Mouse (Mus musculus) embryo, embryonic 11.5 days (tissue): Measurements from ENCODE around the gene Cryge.
A peak's percentile ranks its signal among the peaks of the same experiment; 100 is the strongest.
"Not testable (repeated sequence)": the region's sequence is repeated elsewhere in the genome, so short reads cannot be mapped to it uniquely, and the experiment has no call there.

Source experiments
- DNase-seq: peaks from one replicate; pipeline ENCODE4 v3.0.0-alpha.2; 2012; ENCODE audit warnings: low read depth, low spot score

The Cryge gene

GRCm38 (mm10) chr1:65050952-65051351 lies at the start of gene Cryge:
Gene Cryge (minus strand): TSS chr1:65051149.
- not testable (repeated sequence) for DNase-seq

DNA sequence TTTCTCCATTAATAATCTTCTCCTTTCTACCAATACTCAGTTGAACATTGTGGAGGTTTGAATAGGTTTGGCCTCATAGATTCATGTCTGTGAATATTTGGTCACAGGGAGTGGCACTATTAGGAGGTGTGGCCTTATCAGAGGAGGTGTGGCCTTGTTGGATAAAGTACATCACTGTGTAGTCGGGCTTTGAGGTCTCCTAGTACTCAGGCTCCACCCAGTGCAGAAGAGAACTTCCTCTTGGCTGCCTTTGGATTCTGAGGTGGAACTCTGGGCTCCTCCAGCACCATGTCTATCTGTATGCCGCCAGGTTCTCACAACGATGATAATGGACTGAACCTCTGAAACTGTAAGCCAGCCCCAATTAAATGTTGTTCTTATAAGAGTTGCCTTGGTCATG lies 46.0 kb upstream of the Cryge start:
- DNase-seq, result no peak

DNA sequence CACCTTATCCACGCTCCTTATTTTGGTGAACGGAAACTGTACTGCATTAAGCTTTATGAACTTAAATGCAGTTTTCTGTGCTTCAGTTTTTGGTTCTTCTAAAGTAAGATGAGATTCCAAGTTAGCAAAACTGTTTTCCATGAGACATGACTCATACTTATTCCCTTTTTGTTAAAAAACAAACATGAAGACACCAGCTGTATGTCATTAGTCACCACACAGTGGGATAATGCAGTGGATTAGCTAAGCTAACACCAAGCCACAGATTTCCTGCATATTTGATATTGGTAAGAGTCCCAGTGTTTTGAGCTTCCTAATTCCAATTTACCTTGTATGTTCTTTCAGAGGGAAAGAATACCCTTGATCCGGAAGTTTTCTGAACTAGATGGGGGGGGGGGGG lies 40.6 kb upstream of the Cryge start:
- DNase-seq, result no peak

GRCm38 (mm10) chr1:65090370-65090769 lies 39.4 kb upstream of the Cryge start:
- DNase-seq, result no peak

DNA sequence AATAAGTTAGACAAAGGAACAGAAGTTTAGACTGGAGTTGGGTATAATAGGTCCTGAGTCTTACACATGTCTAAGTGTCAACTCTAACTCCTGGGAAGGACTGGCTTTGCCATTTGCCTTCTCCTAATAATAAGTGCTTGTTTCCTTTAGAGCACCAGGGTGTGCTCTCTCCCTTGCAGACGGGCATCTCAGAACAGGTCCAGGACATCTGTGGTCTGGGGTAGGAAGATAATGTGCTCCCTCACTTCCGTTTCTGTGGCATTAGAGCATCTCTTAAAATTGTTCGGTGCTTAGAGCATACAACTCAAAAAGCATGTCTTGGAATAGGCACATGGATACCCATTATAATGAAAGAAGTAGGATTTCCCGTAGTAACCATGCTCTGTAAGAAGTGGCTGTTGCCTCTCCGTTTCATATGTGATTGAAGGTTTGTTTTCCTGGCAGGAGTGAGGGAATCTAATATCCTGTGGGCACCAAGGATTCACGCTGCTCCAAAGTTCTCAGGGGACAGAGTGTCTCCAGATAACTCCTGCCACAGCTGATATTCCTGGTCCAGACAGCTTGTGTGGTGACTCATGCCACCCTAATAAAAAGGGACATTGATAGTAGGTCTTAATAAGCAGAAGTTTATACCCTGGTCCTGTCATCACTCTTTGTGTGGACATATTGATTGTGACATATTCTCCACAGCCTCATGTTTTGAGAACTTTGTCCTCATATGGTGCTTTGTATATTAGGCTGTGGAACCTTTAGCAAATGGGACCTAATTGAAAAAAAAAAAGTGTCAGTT lies 37.8 kb upstream of the Cryge start:
- no peak for DNase-seq

GRCm38 (mm10) chr1:65082188-65082587 lies 31.2 kb upstream of the Cryge start, which contains the start of gene Crygb:
Gene Crygb (minus strand): TSS chr1:65082288.
- DNase-seq, result no peak

- DNase-seq, result no peak
These were observed 24.7 kb upstream of the Cryge start for GRCm38 (mm10) chr1:65075607-65076006.

GRCm38 (mm10) chr1:65073589-65073988 lies 22.6 kb upstream of the Cryge start, which contains the start of gene Crygc:
Gene Crygc (minus strand): TSS chr1:65073689.
- DNase-seq, result no peak

- no peak for DNase-seq
These were observed 16.9 kb upstream of the Cryge start for GRCm38 (mm10) chr1:65067842-65068241.

GRCm38 (mm10) chr1:65064201-65064600 lies 13.3 kb upstream of the Cryge start:
- no peak for DNase-seq

GRCm38 (mm10) chr1:65063352-65063751 lies 12.4 kb upstream of the Cryge start, which contains the start of gene Crygd:
Gene Crygd (minus strand): TSS chr1:65063452.
- DNase-seq, result no peak

- DNase-seq, result no peak
These were observed 1.2 kb upstream of the Cryge start for GRCm38 (mm10) chr1:65052140-65052539.

DNA sequence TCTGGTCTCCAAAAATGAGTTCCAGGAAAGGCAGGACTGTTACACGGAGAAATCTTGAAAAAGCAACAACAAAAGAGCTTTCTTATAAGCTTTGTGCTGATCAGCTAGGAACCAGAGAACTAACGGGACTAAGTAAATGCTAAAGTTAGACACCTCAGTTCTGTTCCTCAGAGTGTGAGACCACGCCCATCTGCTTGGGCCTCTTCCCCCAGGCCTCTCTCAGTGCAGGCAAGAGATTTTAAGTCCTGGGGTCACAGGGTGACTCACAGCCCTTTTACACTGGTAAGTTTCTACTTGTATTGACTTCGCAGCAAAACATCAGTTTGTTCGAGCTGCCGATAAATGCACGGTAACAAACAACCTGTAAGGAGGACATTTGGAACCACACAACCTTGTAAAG lies 747 bp upstream of the Cryge start:
- no peak for DNase-seq

DNA sequence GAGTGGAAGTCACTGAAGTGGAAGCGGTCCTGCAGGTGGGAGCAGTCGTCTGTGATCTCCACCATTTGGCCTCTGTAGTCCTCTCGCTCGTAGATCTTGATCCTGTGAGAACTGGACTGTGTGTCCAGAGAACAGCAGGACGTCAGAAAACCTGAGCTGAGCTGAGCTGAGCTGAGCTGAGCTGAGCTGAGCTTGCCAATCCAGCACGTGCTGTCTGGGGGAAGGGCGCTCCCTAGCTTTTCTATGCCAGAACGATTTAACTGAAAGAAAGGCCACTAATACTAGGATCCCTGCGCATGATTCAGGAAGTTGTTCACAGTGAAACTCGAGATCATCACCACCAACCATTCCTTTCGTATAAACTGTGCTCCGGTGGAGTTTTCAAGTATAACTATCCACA lies 2.2 kb downstream of the Cryge start:
- DNase-seq, result peak; percentile 7

GRCm38 (mm10) chr1:65046401-65047109 lies 4.4 kb downstream of the Cryge start:
- peak; percentile 11 for DNase-seq

- DNase-seq, result no peak
These were observed 7.5 kb downstream of the Cryge start for GRCm38 (mm10) chr1:65043433-65043832.

DNA sequence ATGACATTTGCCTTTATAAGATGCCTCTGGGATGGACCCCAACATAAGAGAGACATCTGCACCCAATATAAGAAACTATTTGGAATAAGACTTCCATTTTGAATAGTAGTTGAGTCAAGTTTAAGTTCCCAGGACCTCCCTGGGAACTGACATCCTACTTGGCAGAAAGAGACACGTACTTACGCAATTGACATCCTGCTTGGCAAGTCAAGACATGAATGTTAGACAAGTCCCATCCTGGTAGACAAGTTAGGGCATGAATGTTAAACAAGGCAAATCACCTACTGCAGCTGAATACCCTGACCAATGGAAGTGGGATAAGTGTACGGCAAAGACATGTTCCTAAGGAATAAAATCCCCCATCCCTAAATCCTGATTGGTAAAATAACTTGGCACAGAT lies 9.1 kb downstream of the Cryge start:
- DNase-seq, result no peak

DNA sequence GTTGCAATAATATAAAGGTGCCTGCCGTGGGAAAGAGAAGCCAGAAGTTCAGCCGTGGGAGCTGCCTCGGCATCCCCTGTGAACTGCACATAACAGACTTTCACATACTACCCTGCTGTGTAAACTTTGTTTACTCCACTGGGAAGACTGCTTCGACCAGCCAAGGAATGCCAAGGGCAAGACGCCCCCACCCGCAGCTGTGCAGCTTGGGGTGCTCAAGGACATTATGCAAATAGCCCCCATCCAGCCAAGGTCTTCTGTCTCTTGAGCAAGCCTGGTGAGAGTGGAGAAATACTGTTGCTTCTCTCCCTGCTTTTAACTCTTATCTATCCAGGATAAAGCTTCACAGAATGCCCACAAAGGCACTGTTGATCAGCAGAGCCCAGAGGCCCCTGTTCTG lies 10.1 kb downstream of the Cryge start:
- DNase-seq, result no peak

GRCm38 (mm10) chr1:65039679-65040078 lies 11.3 kb downstream of the Cryge start:
- DNase-seq, result no peak

GRCm38 (mm10) chr1:65037542-65037941 lies 13.4 kb downstream of the Cryge start:
- no peak for DNase-seq

- DNase-seq, result no peak
These were observed 15.4 kb downstream of the Cryge start for GRCm38 (mm10) chr1:65035513-65035912.

- DNase-seq, result no peak
These were observed 18.3 kb downstream of the Cryge start, which contains the start of gene Akr1cl for GRCm38 (mm10) chr1:65032641-65033040. Gene Akr1cl (minus strand): TSS chr1:65032759.

- DNase-seq, result no peak
These were observed 22.7 kb downstream of the Cryge start for GRCm38 (mm10) chr1:65028206-65028605.
